8 mouse cellular contexts compared by ENCODE assay signal in genomic region chr5:137553000-137553399, GRCm38 (mm10). TPM values are rescaled to one million over a fixed set of nuclear protein-coding genes. Genes with fewer than 3 reads are reported as not detected.
A peak's percentile ranks its signal among the peaks of the same experiment; 100 is the strongest.
DNase-seq lines count a peak whose midpoint lies in the region; ATAC-seq and TF ChIP-seq lines count a peak whose summit lies in the region.

No protein-coding gene starts in this region.

- H3K9ac ChIP-seq in kidney, embryonic 15.5 days, result no peak overlapping the region
- no peak overlapping the region for H3K9ac ChIP-seq in intestine, postnatal 0 days (ENCODE audit: low read depth, low read length)
- H3K9ac ChIP-seq in neural tube, embryonic 12.5 days, result no peak overlapping the region

- H3K36me3 ChIP-seq in kidney, embryonic 15.5 days, result no peaks in the 10 kb centered on the region
- no peaks in the 10 kb centered on the region for H3K36me3 ChIP-seq in forebrain, embryonic 10.5 days (replicated peaks)
- H3K36me3 ChIP-seq in intestine, postnatal 0 days (ENCODE audit: control insufficient read depth, insufficient read depth), result no peaks in the 10 kb centered on the region
- H3K36me3 ChIP-seq in neural tube, embryonic 12.5 days, result no peaks in the 10 kb centered on the region

- H3K4me1 ChIP-seq in kidney, embryonic 15.5 days, result peaks cover 7% of the 10 kb centered on the region
- H3K4me1 ChIP-seq in forebrain, embryonic 10.5 days, result peaks cover 11% of the 10 kb centered on the region
- H3K4me1 ChIP-seq in intestine, postnatal 0 days (replicated peaks; ENCODE audit: control insufficient read depth, insufficient read depth, low read length), result no peaks in the 10 kb centered on the region
- peaks cover 6% of the 10 kb centered on the region; the same call in 1 of the 2 replicates for H3K4me1 ChIP-seq in neural tube, embryonic 12.5 days

- H3K4me2 ChIP-seq in kidney, embryonic 15.5 days, result peak overlapping the region; percentile 52
- peak overlapping the region; percentile 42 for H3K4me2 ChIP-seq in intestine, postnatal 0 days (replicated peaks; ENCODE audit: low read depth)
- peak overlapping the region; percentile 60 for H3K4me2 ChIP-seq in neural tube, embryonic 12.5 days (replicated peaks)

- H3K27me3 ChIP-seq in kidney, embryonic 15.5 days, result peaks cover 24% of the 10 kb centered on the region
- H3K27me3 ChIP-seq in forebrain, embryonic 10.5 days (ENCODE audit: poor library complexity, severe bottlenecking), result peaks cover 20% of the 10 kb centered on the region
- H3K27me3 ChIP-seq in intestine, postnatal 0 days (replicated peaks; ENCODE audit: control insufficient read depth, insufficient read depth, low read length), result peaks cover 15% of the 10 kb centered on the region; the same call in 1 of the 2 replicates
- 0 out of 2 replicates have a peak, but pooled peaks cover 4% of the 10 kb centered on the region for H3K27me3 ChIP-seq in neural tube, embryonic 12.5 days (replicated peaks)

- no peak overlapping the region for H3K27ac ChIP-seq in kidney, embryonic 15.5 days
- no peak overlapping the region for H3K27ac ChIP-seq in forebrain, embryonic 10.5 days
- H3K27ac ChIP-seq in intestine, postnatal 0 days (ENCODE audit: low read depth, low read length), result no peak overlapping the region
- H3K27ac ChIP-seq in neural tube, embryonic 12.5 days, result no peak overlapping the region

- WGBS in kidney, embryonic 15.5 days, result 31% methylated on average over 6 of the region's 6 CpGs
- 26% methylated on average over 6 of the region's 6 CpGs for WGBS in forebrain, embryonic 10.5 days
- WGBS in intestine, postnatal 0 days, result 23% methylated on average over 6 of the region's 6 CpGs
- 29% methylated on average over 6 of the region's 6 CpGs for WGBS in neural tube, embryonic 12.5 days

- peak overlapping the region; percentile 23 for H3K4me3 ChIP-seq in kidney, embryonic 15.5 days (replicated peaks)
- peak overlapping the region; percentile 45 for H3K4me3 ChIP-seq in forebrain, embryonic 10.5 days
- H3K4me3 ChIP-seq in intestine, postnatal 0 days (ENCODE audit: low read depth, low read length), result no peak overlapping the region
- H3K4me3 ChIP-seq in neural tube, embryonic 12.5 days, result peak overlapping the region; percentile 52

- no peak for DNase-seq in kidney, postnatal 14 days
- DNase-seq in forebrain, embryonic 10.5 days (ENCODE audit: extremely low spot score, low spot score), result no peak
- DNase-seq in T-cell, adult 2 months (ENCODE audit: low spot score), result no peak
- DNase-seq in thymus, postnatal 10 days (ENCODE audit: low spot score in 2 of 2), result no peak
- no peak for DNase-seq in right cerebral cortex, adult 2 months (ENCODE audit: low spot score in 2 of 2)

- no peaks in the 10 kb centered on the region for H3K9me3 ChIP-seq in kidney, embryonic 15.5 days (replicated peaks)
- H3K9me3 ChIP-seq in forebrain, embryonic 10.5 days, result no peaks in the 10 kb centered on the region
- H3K9me3 ChIP-seq in intestine, postnatal 0 days (ENCODE audit: control insufficient read depth), result no peaks in the 10 kb centered on the region
- no peaks in the 10 kb centered on the region for H3K9me3 ChIP-seq in neural tube, embryonic 12.5 days

- no peak for TF ChIP-seq CTCF in intestine, postnatal 0 days (IDR thresholded peaks at IDR 0.05; ENCODE audit: low read depth)

- no peak for ATAC-seq in kidney, embryonic 15.5 days (replicated peaks; ENCODE audit: low FRiP score)
- no peak for ATAC-seq in intestine, postnatal 0 days
- ATAC-seq in neural tube, embryonic 12.5 days (ENCODE audit: low FRiP score, low read depth), result no peak; the same call in 1 of the 2 replicates

RNA-seq across cellular contexts. Expression of gene Actl6b, which starts 0.3 kb away (rescaled TPM):
- 0.40 and 1.8 TPM in 2 replicates for polyA plus RNA-seq in kidney, embryonic 15.5 days (2015; fragmentation: Nextera tagmentation; extraction: Ambion mirVana)
- 2.0 and 4.8 TPM in 2 replicates for polyA plus RNA-seq in forebrain, embryonic 10.5 days (2016; fragmentation: Nextera tagmentation; extraction: Ambion mirVana)
- 2.1 and 2.9 TPM in 2 replicates for polyA plus RNA-seq in intestine, postnatal 0 days (2015; fragmentation: Nextera tagmentation; extraction: Ambion mirVana)
- 109 and 118 TPM in 2 replicates for polyA plus RNA-seq in neural tube, embryonic 12.5 days (2016; fragmentation: Nextera tagmentation; extraction: Ambion mirVana)

RNA-seq across cellular contexts. Expression of gene Tfr2, which starts 16.6 kb away (rescaled TPM):
- polyA plus RNA-seq in kidney, embryonic 15.5 days (2015; fragmentation: Nextera tagmentation; extraction: Ambion mirVana), result 0.42 and 0.99 TPM in 2 replicates
- polyA plus RNA-seq in forebrain, embryonic 10.5 days (2016; fragmentation: Nextera tagmentation; extraction: Ambion mirVana), result 1.3 and 2.5 TPM in 2 replicates
- polyA plus RNA-seq in intestine, postnatal 0 days (2015; fragmentation: Nextera tagmentation; extraction: Ambion mirVana), result 0.27 and 0.50 TPM in 2 replicates
- polyA plus RNA-seq in neural tube, embryonic 12.5 days (2016; fragmentation: Nextera tagmentation; extraction: Ambion mirVana), result 1.8 TPM in 2 replicates

RNA-seq across cellular contexts. Expression of gene Gnb2, which starts 19.7 kb away (rescaled TPM):
- polyA plus RNA-seq in kidney, embryonic 15.5 days (2015; fragmentation: Nextera tagmentation; extraction: Ambion mirVana), result 337 and 348 TPM in 2 replicates
- 287 and 288 TPM in 2 replicates for polyA plus RNA-seq in forebrain, embryonic 10.5 days (2016; fragmentation: Nextera tagmentation; extraction: Ambion mirVana)
- 386 and 389 TPM in 2 replicates for polyA plus RNA-seq in intestine, postnatal 0 days (2015; fragmentation: Nextera tagmentation; extraction: Ambion mirVana)
- 468 and 494 TPM in 2 replicates for polyA plus RNA-seq in neural tube, embryonic 12.5 days (2016; fragmentation: Nextera tagmentation; extraction: Ambion mirVana)

RNA-seq across cellular contexts. Expression of gene Epo, which starts 20.0 kb away (rescaled TPM):
- 0.45 TPM in 1 of 2 replicates, not detected in the other for polyA plus RNA-seq in kidney, embryonic 15.5 days (2015; fragmentation: Nextera tagmentation; extraction: Ambion mirVana)
- 2.9 and 4.8 TPM in 2 replicates for polyA plus RNA-seq in forebrain, embryonic 10.5 days (2016; fragmentation: Nextera tagmentation; extraction: Ambion mirVana)
- polyA plus RNA-seq in intestine, postnatal 0 days (2015; fragmentation: Nextera tagmentation; extraction: Ambion mirVana), result not detected in 2 replicates
- not detected in 2 replicates for polyA plus RNA-seq in neural tube, embryonic 12.5 days (2016; fragmentation: Nextera tagmentation; extraction: Ambion mirVana)

RNA-seq across cellular contexts. Expression of gene Gigyf1, which starts 34.7 kb away (rescaled TPM):
- polyA plus RNA-seq in kidney, embryonic 15.5 days (2015; fragmentation: Nextera tagmentation; extraction: Ambion mirVana), result 13.2 and 14.7 TPM in 2 replicates
- polyA plus RNA-seq in forebrain, embryonic 10.5 days (2016; fragmentation: Nextera tagmentation; extraction: Ambion mirVana), result 13.5 and 14.0 TPM in 2 replicates
- 4.7 and 6.4 TPM in 2 replicates for polyA plus RNA-seq in intestine, postnatal 0 days (2015; fragmentation: Nextera tagmentation; extraction: Ambion mirVana)
- 17.6 and 19.4 TPM in 2 replicates for polyA plus RNA-seq in neural tube, embryonic 12.5 days (2016; fragmentation: Nextera tagmentation; extraction: Ambion mirVana)

Comparison
In these comparisons a context has a peak if more than half of its experiments do, and no peak if none do; other contexts are left out.
1. RNA of gene Actl6b, which starts 0.3 kb away (polyA plus RNA-seq): 109 to 118 TPM in neural tube, embryonic 12.5 days; 2.0 to 4.8 TPM in forebrain, embryonic 10.5 days, 2.1 to 2.9 TPM in intestine, postnatal 0 days and 0.40 to 1.8 TPM in kidney, embryonic 15.5 days; every median in the first group is over 10 times any median in the second.
2. Peak in every context shown above with its lines, with median percentiles within 50 percentile points of each other: H3K4me2 ChIP-seq.